Mouse (Mus musculus): ENCODE data around the gene Rexo2.
"Not testable (repeated sequence)": the region's sequence is repeated elsewhere in the genome, so short reads cannot be mapped to it uniquely, and the experiment has no call there.

Gene Rexo2

DNA sequence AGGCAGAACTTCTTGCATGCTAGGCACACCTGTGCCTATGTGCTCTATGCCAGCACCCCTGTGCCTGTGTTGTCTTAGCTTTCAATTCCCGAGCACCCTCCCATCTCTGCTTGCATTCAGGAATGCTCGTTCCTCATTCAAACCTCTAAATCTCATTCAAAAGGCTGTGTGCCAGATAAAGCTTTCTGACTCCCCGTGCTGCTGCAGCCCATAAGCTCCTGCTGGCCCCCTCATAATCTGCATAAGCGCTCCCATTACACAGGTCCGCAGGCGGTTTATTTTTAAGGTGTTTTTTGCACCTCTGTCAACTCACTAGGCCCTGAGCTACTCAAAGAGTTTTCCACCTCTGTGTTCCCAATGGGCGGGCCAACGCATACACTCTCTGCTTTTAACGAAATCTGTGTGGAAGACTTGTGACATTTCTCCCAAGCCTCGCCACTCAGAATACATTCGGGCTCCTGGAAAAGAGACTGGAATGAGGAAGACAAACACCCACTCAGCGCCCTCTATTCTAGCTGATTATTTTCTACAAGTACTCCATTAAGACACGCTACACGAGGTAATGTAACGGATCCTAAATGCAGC is 7.9 kb downstream of the Rexo2 start:
- DNase-seq, result no peak

DNA sequence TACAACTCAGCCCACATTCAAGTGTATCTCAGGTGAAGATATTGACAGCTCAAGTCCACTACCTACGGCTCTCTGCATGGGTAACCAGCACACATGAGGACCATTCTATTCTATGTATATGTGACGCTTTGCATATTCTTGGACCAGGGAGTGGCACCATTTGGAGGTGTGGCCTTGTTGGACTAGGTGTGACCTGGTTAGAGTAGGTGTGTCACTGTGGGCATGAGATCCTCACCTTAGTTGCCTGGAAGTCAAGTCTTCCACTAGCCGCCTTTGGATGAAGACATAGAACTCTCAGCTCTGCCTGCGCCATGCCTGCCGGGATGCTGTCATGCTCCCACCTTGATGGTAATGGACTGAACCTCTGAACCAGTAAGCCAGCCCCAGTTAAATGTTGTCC is 13.0 kb downstream of the Rexo2 start:
- not testable (repeated sequence) for DNase-seq

DNA sequence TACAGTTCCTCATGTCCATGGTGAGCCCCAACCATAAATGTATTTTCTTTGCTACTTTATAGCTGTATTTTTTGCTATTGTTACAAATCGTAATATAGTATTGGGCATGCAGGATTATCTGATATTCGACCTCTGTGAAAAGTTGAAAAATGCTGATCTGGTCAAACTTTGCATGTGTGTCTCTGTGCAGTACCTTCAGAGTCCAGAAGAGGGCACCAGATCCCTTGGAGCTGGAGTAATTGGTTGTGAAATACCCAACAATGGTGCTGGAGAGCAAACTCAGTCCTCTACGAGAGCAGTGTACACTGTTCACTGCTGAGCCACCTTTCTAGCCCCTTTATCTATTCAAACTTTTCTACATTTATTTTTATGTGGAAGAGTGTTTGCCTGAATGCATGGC is 13.6 kb downstream of the Rexo2 start:
- peak; percentile 85 to 86 for DNase-seq

DNA sequence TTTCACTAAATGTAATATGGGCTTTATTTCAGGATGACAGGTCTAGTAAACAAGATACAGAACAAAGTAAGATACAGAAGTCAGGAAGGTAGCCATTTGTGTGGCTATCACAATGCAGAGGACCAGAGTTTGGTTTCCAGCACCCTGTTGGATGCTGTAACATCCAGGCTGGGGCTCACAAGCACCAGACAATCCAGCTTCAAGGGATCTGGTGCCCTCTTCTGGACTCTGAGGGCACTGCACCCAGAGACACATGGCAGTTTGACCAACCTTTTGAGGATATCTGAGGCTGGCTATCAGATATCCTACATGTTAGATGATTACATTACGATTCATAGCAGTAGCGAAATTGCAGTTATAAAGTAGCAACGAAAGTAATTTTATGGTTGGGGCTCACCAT is 14.8 kb downstream of the Rexo2 start:
- peak; percentile 31 to 35 for DNase-seq

DNA sequence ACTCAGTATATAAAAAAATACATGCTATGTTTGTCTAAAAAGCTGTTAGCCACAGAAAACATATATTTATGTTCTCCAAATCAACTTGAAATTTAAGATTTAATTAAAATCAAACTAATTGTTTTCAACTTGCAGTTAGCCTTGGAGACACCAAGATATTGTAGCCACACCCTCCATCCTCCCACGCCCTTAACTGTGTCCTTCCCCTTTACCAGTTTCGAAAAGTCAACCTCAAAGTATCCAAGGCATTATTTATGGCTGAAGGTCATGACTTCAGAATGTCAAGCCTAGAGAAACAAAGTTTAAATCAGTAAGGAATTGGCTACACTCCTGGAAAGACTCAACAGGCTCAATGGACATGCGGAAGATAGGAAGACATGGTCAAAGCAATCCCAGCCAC is 18.9 kb downstream of the Rexo2 start:
- peak; percentile 65 to 72 for DNase-seq

DNA sequence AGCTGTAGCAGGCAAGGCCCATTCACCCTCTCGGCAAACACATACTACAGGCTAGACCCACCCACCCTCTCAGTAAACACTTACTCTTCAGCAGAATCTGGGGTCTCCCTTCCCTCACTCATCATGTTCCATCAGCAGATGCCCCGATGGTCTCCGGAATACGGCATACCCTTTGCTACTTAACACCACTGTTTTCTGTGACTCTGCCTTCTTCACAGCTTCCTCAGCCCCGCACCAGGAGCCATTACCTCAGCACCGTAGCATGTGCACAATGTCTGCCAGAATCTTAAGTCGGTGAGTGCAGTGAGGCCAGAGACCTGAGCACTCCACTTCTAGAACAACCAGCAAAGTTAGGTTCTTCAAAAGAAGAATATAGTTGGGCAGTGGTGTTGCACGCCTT is 19.7 kb downstream of the Rexo2 start:
- DNase-seq, result no peak

DNA sequence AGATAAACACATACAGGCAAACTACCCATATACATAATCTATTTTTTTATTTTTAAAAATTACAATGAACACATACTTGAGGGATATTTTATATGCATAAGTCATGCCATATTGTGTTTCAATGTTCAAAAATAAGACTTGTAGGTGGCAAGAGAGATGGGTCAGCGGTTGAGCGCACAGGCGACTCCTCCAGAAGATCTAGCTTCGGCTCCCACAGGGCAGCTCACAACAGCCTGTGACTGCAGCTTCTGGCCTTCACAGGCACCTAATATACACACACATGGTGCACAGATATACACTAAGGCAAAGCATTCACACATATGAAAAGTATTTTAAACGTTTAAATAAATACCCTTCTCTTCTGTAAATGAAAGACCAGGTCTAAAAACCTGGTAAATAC is 21.0 kb downstream of the Rexo2 start:
- DNase-seq, result no peak

DNA sequence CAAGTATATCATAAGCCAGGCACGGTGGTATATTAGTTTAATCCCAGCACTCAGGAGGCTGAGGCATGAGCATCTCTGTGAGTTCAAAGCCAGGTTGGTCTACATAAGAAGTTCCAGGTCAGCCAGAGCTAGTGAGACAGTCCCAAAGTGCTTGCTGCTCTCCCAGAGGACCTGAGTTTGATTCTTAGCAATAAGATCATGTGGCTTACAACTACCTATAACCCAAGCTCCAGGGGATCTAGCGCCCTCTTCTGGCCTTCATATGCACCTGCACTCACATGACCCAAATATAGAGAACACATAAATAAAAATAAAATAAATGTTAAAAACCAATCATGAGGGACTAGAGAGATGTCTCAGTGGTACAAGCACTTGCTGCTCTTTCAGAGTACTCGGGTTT is 21.5 kb downstream of the Rexo2 start:
- peak; percentile 39 to 47 for DNase-seq

DNA sequence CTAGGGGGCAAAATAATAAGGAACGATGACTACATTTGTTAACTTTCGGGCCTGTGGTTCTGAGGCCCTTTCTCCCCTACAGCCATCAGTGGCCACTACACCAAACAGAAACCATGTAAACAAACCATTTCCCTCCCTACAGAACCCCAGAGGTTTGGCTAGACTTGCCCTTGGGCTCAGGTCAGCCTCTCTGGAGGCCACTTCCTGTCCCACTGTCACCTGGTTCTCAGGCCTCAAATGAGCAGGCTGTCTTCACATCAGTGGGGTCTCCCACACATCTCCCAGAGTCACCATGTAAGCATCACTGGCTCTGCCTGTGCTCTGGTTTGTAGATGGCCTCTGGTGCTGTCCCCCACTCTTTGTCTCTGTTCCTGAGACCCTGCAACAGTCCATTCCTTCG is 24.5 kb downstream of the Rexo2 start:
- no peak for DNase-seq

DNA sequence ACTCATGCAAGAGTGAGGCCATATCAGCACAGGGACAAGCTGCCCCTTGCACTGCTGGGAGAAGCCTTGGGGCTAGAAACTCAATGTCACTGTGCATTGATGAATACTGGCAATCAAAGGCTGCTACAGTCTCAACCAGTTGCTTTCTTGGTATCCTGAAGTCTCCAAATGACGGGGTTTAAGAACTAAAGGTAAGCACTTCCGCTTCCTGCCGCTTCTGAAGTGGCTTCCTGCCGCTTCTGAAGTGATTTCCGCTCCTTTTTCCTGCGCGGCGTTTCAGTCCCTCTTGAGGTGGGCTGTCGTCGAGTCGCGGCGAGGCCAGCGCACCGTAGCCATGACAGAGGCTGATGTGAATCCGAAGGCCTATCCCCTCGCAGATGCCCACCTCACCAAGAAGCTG is 30.4 kb downstream of the Rexo2 start:
- no peak for DNase-seq

DNA sequence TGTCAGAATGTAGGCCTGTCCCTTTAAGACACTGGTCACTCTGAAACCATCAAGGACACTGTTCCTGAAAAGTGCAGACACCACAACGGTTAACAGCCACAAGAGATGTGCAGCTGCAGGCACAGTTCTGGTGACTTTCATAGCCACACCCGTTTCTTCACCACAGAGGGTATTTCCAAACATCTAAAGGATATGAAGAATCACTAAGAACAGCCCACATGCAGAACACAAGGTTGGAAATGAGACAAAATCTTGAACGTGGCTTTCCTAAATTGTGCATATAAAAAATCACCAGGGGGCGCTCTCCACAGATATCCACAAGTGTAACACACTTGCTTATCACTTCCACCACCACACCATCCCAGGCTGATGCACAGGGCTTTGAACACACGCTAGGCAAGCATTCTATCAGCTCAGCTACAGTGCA is 32.6 kb downstream of the Rexo2 start:
- peak; percentile 62 to 64 for DNase-seq

DNA sequence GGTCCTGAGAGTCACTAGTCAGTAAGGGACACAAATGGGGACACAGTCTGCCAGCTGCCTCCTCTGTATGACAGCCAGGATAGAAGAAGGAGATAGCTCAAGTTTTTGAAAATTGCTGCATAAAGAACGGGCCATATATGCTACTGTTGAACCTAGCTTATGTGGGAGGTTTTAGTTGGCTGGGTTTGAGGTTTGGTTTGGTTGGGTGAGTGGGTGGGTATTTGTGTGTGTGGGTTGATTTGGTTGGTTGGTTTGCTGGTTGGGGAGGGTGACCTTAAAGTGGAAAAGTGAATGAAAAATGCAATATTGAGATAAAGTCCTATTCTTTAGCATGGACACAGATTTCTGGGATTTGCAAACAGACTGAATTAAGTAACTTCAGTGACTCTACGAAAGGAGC is 35.6 kb downstream of the Rexo2 start:
- peak; percentile 47 to 51 for DNase-seq

DNA sequence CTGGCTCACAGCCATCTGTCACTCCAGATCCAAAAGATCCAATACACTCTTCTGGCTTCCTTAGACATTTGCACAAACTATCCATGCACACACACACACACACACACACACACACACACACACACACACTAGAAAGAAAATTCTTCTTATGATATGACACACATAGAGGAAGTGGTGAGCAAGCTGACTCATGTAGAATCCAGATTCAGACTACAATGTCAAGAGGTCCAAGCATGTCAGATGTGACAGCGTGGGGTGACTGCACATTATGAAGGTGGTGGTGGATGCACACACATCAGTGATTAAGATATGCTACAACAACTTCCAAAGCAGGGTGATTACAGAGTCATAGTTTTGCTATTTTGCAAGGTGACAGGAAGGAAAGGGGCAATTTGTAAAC is 36.5 kb downstream of the Rexo2 start:
- peak; percentile 47 to 57 for DNase-seq

DNA sequence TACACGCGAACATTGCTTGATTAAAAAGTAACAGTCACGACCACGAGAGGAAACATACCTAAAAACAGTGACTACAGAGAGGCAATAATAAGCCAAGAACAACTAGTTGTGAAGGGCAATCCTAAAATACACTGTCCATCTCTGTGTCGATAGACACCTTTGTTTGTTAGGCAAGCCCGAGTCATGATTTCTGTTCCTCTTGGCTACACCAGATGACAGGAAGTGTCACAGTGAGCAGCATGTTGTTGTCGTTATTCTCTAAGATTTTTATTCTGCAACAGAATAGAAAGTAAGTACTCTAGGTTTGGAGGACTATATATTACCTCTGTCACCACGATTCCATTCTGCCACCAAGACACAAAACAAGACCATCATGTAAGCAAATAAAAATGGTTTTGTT is 48.0 kb downstream of the Rexo2 start:
- peak in 1 of 2 experiments; percentile 33 for DNase-seq

DNA sequence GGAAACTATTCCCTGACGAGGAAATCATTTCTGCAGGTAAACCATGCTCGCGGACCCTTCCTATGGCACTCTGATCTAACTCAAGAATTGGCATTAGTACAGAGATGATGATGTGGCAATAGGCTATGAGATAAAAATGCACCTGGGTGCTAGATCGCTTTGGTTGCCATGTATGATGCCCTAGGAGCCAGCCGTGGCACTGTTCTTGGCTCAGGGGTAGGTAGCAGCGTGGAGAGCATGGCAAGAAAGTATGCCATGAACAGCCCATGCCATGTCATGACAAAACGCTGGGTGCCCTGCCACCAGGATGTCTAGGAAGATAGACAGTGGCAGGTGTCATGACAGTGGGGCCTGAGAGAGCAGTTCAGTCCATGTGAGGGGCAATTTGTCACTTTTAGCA is 53.2 kb downstream of the Rexo2 start:
- DNase-seq, result no peak

DNA sequence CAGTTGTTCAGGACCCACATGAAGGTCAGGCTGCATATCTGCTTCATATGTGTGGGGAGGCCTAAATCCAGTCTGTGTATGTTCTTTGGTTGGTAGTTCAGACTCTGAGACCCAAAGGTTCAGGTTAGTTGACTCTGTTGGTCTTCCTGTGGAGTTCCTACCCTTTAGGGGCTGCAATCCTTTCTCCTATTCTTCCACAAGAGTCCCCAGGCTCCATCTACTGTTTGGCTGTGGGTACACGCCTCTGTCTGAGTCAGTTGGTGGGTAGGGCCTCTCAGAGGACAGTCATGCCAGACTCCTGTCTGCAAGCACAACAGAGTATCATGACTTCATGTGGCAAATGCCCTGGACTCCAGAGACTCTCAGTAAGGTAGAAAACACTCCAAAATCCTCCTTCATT is 57.2 kb downstream of the Rexo2 start:
- peak in 1 of 2 experiments; percentile 27 for DNase-seq

DNA sequence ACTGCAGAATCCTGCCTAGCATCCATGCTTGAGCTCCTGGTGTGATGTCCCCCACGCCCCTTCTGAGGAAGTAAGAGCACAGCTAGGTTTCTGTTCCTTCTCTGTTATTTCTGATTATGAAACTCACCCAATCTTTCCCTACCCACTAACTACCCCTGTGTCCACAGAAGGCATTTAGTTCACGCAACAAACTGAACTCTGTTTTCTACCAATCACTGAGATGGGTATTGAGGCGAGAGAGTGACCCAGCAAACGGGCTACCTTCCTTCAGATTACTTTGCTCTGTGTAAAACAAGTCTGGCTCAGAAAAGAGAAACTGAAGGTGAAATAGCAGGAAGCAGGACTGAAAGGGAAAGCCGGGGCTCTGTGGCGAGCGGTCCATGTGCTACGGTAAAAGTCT is 58.0 kb downstream of the Rexo2 start:
- peak; percentile 67 to 68 for DNase-seq

DNA sequence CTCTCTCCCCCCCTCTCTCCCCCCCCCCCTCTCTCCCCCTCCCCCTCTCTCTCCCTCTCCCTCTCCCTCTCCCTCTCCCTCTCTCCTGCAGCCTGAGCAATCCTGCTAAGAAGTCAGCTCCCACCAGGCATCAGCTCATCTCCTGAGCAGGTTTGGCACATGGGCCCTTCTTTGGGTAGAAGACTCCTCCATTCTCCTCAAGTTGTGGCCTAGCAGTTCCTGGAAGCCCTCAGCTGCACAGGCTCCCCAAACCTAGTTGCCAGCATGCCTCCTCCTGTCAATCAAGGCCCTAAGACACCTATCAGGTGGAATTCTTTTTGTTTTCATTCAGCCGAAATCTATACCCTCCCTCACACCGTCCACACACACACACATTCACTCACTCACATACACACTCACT is 58.9 kb downstream of the Rexo2 start:
- no peak for DNase-seq

DNA sequence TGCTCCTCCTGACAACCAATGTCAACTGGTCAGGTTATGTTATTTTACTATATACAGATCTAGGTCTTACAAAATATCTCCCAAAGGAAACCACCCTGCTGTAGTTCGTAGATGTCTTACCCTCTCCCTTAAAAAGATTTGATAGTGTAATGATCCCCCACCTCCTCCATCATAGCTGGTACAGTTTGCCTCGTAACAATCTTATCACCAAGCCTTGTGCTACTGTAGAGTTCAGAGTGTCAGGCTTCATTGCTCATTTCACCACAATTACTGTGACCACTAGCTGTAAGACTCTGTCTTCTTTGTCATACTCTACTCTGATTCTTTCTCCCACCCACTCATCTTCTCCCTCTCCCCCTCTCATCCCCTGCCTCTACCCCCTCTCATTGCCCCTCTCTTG is 59.4 kb downstream of the Rexo2 start:
- DNase-seq, result peak in 1 of 2 experiments; percentile 23

DNA sequence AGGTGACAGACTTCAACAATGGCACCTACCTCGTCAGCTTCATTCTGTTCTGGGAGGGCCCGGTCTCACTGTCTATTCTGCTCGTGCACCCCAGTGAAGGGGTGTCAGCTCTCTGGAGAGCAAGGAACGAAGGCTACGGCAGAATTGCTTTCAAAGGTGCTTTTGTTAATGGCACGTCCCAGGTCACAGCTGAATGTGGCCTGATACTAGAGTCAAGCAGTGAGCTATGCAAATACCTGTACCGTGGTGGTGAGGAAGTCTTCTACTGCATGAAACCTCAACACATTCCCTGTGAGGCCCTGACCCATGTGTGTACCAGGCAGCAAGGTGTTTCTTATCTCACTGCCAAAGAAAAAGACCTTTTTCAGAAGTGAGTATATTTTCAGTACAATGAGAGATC is 60.0 kb downstream of the Rexo2 start:
- peak; percentile 64 to 70 for DNase-seq

DNA sequence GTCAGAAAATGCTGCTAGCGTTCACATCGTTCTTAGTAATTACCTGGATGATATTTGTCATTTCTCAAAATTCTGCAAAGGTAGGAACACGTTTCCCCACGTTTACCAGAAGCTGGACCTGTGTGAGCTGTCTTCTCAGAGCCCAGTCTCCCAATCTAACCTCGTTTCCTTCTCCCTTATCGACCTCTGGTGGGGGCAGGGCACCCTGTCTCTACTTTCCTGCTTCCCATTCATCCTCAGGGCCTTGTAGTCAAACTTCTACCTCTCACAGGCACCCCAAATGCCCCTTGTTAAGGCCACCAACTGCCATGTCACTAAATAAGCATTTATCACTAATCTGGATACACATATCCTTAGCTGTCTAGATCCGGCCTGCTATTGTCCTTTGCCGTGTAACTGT is 61.6 kb downstream of the Rexo2 start:
- DNase-seq, result no peak
